Mouse (Mus musculus): ENCODE measurements at regions not wholly inside any gene's neighbourhood (a gene's known extent, or its start where the extent isn't known, plus 50 kb on each side); places are given as distances from the start of the nearest gene placed in this dataset.

GRCm38 (mm10) chr3:125306675-125307074 is 97.2 kb upstream of the Ndst4 start:
- H3K4me1 ChIP-seq, result no peaks in the 10 kb centered on the region

GRCm38 (mm10) chr3:125327079-125327478 is 76.8 kb upstream of the Ndst4 start:
- no peak for ATAC-seq (replicated peaks)
- Histone ChIP-seq H3K27me3 (no peaks in the 10 kb centered on the region), H3K27ac (replicated peaks) (no peak overlapping the region), H3K4me3 (no peak overlapping the region), H3K4me2 (replicated peaks) (no peak overlapping the region), H3K36me3 (no peaks in the 10 kb centered on the region), H3K4me1 (no peaks in the 10 kb centered on the region), H3K9me3 (no peaks in the 10 kb centered on the region), H3K9ac (replicated peaks) (no peak overlapping the region)

More at GRCm38 (mm10) chr3:125306675-125307074, 97.2 kb upstream of the Ndst4 start:
- no peaks in the 10 kb centered on the region for H3K36me3 ChIP-seq
- H3K9me3 ChIP-seq, result no peaks in the 10 kb centered on the region
- H3K27ac ChIP-seq (replicated peaks), result no peak overlapping the region
- no peak overlapping the region for H3K4me2 ChIP-seq (replicated peaks)
- H3K27me3 ChIP-seq, result no peaks in the 10 kb centered on the region
- WGBS, result 88% methylated on average over 1 of the region's 1 CpGs
- H3K4me3 ChIP-seq, result no peak overlapping the region
- no peak overlapping the region for H3K9ac ChIP-seq (replicated peaks)
- ATAC-seq (replicated peaks), result no peak

GRCm38 (mm10) chr3:125337423-125337822 is 66.5 kb upstream of the Ndst4 start:
- 87% methylated on average over 3 of the region's 3 CpGs for WGBS
- H3K4me3 ChIP-seq, result no peak overlapping the region
- H3K27ac ChIP-seq (replicated peaks), result no peak overlapping the region
- no peaks in the 10 kb centered on the region for H3K4me1 ChIP-seq
- H3K9ac ChIP-seq (replicated peaks), result no peak overlapping the region
- no peaks in the 10 kb centered on the region for H3K36me3 ChIP-seq
- H3K27me3 ChIP-seq, result no peaks in the 10 kb centered on the region
- no peak overlapping the region for H3K4me2 ChIP-seq (replicated peaks)
- H3K9me3 ChIP-seq, result no peaks in the 10 kb centered on the region
- ATAC-seq (replicated peaks), result no peak

DNA sequence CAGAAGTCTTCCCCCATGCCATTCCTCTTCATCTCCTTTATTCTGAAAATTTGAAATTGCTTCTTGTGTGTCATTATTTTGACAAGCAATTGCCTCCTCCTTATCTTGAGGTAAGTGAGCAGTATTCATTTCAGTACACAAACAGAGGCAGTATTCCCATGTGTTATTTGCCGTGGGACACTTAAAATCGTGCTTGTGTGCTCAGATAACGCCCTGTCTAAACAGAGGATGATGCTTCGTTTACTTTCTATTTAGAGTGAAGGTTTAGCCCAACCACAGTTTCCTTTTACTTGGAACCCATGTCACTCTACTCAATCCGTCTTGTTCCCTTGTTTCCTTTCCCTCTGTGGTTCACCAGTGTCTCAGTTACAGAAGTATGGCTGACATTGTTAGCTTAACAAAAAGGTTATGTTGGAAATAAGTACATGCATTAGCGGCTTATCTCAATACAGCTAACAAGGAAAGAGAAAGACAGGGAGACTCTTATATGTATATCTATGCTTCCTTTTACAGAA is 65.6 kb upstream of the Ndst4 start:
- no peak for ATAC-seq (replicated peaks)
- Histone ChIP-seq H3K27ac (replicated peaks) (no peak overlapping the region), H3K4me2 (replicated peaks) (no peak overlapping the region), H3K27me3 (no peaks in the 10 kb centered on the region), H3K9ac (replicated peaks) (no peak overlapping the region), H3K4me3 (no peak overlapping the region), H3K9me3 (no peaks in the 10 kb centered on the region), H3K4me1 (no peaks in the 10 kb centered on the region), H3K36me3 (no peaks in the 10 kb centered on the region)
- 57% methylated on average over 6 of the region's 6 CpGs for WGBS
